Mouse (Mus musculus) MN1 (cell line): ENCODE data around the gene Gpr153.

Experiments used
- DNase-seq: peaks from one replicate; pipeline ENCODE4 v3.0.0-alpha.2; 2016; ENCODE audit warnings: low spot score

Gene Gpr153

DNA sequence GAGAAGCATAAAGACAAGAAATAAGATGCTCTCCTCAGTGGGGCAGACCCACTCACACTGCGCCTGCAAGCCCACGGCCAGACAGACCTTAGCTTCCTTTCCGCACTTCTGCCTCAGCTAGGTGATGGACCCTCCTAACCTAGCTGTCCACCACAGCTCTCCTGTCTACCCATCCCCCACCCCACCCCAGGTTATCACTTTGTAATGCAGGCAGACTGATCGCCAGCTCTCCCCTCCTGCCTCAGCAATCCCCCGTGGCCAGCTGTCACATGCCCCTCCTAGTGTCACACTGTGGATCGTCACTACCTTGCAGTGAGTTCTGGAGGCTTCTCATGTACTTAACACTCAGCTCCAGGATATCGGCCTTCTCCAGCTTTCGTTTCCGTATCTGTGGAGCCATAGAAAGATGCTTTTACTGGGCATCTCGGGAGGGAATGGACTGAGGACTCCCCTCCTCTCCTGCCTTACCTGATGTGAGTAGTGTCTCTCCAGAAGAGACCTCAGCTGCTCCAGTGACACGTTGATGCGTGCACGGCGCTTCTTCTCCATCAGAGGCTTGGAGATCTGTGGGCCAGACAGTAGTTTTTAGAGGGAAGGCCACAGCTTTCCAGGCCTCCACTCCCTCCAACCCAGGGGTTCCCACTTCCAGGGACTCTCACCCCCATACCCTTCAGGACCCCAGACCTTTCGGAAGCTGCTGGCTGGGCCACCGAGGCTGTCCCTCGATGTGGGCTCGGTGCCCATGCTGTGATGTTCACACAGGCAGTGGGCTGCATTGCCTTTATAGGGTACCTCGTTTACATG is 13.5 kb downstream of the Gpr153 start:
- peak; percentile 8 for DNase-seq

DNA sequence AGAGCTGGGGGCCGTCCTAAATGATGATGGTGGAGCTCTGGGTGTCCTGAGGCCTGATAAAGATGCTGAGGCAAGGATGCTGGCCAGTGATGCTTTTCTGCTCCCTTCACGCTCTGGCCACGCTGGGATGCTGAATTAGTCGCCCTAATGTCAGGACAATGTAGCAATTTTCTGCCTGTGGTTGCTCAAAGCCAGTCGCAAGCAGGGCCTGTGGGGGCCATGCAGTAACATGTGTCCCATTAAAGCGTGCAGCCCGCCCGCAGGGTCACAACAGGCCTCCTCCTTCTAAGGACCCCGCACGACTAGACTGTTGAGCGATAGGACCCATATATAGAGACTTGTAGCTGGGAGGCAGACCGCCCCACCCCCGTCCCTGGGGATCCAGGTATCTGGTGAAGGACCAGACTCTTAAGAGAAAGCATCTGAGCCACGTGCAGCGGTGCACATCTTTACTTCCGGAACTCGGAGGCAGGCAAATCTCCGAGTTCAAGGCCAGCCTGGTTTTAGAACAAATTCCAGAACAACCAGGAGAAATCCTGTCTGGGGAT is 14.4 kb downstream of the Gpr153 start:
- DNase-seq, result peak; percentile 29

DNA sequence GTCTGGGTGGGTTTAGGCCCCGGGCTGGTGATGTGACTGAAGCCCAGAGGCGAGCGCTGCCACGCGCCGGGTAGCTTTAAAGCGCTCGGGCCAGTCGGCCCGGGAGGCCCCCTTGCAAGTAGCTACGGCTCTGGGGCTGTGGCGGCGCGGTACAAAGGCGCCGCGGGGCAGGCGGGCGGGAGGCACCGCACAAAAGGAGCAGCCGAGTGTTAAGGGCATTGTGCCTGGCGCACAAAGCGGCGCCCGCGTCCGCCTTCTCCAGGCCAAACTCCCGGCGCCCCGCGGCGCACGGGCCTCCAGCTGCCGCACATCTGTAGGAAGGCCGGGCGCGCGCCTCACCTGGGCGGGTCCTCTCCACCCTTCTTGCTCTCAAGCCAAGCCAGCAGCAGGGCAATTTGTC is 16.4 kb downstream of the Gpr153 start:
- DNase-seq, result peak; percentile 55

DNA sequence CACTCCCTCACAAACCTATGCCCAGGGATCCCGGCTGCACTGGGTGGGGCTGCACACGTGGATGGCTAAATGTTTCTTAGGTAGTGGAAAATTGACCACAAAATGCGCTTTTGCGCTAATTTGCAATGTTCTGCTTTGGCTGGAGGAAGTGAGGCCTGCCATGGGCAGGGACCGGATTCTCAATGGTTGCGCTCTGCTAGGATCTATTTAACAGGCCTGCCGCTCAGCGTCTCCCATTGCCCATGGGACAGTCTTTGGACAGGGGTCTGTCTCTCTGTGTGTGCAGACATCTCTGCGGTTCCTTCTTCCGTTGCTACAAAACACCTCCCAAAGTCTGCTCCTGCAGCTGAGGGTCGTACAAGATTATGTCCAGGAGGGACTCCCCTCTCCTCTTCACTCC is 17.0 kb downstream of the Gpr153 start:
- no peak for DNase-seq

DNA sequence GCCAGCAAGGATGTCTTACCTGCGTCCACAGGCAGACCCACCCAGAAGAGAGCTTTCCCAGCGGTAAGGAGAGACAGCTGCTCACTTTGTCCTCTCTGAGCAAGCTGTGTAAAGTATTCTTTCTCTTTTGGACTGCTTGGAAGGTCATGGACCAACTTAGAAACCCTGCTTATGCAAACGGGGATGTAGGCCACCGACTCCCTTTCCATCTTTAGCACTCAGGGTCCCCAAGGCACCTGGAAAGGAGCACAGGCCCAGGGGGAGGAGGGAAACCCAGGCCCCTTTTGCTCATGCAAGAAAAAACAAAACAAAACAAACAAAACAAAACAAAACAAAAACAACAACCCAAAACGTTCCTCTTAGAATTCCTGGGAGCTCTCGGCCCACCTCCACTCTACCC is 17.5 kb downstream of the Gpr153 start, which contains the start of gene Hes3:
Gene Hes3, minus strand, starts transcription at position 101 of the 400 bp plus-strand sequence.
- no peak for DNase-seq

DNA sequence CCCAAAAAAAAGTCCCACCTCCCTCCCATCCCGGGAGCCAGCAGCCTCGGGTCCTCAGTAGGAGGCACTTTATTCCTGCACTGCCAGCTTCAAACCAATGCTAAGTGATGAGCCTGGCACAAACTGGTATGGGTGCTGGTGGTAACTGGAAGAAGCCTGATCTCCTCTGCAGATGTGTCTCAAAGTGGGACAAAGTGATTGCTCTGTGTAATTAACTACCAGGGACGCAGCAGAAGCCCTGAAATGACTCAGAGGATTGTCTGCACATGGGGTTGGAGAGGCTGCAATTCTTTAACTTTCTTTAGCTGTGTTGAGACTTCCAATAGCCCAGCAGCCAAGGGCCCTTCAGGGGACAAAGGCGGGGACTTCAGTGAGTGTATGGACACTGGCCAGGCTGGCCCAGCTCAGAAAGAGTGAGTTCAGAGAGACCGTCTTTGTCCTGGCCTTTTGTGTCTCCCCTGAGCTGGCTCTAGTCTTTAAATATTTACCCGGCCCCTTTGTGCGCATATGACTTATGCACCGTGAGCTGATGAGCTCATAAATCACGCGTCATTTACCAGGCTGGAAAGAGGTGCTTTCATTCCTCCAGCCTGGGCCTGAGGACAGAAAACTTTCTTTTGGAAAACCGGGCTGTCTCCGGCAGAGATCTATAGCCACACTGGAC is 18.2 kb downstream of the Gpr153 start:
- DNase-seq, result peak; percentile 62

DNA sequence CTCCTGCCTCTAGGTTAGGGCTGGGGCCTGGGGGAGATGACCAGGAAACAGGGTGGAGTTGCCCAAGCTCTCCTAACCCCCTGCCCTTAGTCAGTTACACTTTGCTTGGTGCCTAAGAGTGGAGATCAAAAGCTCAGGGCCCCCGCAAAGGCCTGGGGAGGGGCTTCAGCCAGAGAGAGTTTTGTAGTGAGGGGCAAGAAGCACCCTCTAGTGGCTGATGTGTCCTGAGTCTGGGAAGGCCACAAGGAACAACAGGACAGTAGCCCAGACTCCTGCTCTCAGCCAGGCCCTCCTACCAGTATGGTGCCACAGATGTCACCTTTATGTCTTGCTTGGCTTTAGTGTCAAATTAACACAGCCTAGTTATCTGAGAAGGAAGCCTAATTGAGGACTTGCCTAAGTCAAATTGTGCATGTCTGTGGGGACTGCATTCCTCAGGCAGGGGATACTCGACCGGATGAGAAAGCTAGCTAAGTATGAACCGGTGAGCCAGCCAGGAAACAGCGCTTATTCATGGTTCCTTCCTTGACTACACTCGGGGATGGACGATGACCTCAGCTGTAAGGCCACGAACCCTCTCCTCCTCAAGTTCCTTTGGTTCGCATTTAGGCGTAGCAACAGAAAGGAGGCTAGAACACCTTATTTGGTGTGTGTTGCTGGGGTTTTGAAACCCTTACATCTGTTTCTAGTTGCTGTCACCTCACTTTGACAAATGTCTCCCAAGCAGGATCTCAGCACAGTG is 20.3 kb downstream of the Gpr153 start:
- no peak for DNase-seq

DNA sequence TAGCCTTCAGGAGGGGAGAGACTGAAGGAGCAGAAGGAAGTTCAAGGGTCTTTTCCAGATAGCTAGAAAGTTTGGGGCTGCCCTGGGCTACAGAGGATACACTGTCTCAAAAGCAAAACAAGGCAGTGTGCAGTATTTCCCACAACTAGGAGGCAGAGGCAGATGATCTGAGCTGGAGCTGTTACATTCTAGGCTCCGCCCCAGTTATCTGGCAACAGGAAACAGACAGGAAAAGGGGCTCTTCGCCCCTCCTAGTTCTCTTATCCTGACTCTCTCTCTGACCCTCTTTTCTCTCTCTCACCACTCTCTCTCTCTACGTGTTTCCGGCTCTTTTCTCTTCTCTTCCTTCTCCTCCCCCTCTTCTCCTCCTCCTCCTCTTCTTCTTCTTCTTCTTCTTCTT is 21.9 kb downstream of the Gpr153 start:
- peak; percentile 68 for DNase-seq

DNA sequence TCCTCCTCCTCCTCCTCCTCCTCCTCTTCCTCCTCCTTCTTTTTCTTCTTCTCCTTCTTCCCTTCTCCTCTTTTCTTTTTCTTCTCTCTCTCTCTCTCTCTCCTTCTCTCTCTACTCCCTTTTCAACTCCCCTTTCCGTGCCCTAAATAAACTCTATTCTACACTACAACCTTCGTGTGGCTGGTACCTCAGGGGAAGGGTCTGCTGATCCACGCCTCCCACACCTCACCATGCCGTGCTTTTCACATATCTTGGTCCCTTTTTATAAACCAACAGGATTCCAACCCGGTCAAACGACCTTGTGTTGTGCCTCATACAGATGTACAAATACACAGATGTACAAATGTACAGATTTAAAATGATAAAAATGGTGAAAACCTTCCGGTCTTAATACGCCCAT is 22.3 kb downstream of the Gpr153 start:
- DNase-seq, result no peak

DNA sequence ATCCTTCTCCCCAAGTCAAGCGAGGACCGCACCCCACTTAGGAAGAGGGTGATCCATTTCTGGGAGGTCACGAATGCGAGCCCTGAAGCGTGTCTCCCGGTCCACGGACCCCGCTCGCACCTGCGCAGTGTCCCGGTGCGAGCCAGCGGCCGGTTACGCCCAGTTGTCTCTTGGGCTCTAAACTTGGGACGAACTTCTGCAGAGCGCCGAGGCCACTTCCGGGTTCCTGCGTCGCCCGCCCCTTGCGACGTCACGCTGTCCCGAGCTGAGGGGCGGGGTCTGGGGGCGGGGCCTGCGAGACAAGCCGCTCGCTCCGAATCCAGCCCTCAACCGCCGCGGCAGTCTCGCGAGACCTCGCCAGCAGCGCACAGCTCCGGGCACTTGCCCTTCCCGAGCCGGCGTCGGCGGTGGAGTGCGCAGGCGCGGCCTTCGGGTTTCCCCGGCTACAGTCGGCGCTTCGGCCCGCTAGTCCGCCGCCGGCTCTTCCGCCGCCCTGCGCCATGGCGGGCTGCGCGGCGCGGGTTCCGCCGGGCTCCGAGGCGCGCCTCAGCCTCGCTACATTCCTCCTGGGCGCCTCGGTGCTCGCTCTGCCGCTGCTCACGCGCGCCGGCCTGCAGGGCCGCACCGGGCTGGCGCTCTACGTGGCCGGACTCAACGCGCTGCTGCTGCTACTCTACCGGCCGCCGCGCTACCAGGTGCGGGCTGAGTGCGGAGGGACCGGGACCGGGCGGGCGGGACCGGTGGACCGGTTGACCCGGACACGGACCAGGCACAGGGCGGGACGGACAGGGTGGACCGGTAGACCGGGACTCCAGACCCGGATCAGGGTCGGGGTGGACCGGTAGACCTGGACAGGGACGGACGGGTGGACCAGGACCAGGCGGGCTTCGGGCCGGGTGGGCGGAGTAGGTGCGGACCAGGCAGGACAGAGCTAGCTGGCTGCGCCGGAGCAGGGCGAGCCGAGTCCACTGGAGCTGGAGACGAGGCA is 23.1 kb downstream of the Gpr153 start, which contains the start of gene Icmt:
Gene Icmt, plus strand, starts transcription at position 354 of the 988 bp plus-strand sequence.
- peak; percentile 99 for DNase-seq

DNA sequence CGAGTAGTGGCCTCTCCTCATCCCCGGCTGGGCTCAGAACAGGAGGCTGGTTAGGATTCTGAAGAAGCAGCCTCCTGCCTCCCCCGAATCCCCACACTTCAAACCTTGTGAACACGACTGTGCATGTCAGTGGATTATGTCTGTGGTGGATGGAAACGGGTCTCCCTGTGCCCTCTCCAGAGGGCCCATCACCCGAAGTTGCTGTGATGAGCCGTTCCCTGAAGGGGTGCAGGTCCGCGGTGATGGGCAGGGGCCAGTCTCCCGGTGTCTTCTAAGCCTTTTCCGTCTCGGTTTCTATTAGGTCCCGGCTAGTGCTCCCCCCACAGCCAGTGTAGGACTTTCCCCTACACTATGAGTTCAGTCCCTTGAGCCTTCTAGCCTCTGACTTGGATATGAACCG is 24.8 kb downstream of the Gpr153 start:
- DNase-seq, result no peak

DNA sequence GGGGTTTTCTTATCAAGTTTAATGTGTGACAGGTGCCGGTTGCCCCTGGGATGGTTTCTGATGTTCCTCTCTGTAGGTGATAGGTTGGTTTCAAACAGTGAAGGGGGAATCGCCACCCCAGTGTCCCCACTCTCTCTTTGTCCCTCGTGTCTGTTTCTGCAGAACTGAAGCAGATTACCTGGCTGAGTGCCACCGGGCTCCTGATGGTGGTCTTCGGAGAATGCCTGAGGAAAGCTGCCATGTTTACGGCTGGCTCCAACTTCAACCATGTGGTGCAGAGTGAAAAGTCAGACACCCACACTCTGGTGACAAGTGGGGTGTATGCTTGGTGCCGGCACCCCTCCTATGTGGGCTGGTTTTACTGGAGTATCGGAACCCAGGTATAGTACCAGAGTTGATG is 26.3 kb downstream of the Gpr153 start:
- DNase-seq, result no peak

DNA sequence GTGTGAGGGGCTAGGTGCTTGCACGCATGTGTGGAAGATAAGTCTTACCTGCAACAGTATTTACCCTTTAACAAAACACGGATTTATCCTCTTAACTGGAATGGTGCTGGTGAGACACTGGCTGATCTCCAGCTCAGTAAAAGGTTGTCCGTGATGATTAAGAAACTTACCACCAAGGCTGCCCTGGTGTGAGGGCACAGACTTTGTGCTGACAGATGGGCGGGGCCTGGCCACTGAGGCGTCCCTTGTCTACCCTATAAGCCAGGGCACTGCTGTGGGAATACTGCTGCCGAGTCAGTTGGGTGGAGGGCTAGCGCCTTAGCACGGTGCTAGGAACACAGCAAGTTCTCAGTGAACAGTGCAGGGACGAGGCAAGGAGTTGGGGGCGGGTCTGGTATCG is 28.0 kb downstream of the Gpr153 start:
- peak; percentile 53 for DNase-seq

DNA sequence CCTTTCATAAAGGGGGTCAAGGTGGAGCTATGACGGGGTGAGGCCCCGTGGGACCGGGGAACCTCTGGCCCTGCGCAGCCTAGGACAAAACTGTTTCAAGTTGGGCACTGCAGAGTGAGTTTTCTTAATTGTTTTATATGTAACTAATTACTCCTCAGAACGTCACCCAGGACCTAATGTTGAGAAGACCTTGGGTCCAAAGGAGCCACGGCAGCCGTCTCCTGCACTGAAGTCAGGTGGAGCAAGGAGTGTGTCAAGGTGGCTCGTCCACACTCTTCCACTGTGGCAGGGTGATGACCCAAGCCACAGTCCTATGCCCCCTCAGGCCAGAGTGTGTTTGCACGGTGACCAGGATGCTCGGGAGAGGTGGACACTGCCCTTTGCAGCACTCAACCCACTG is 29.1 kb downstream of the Gpr153 start:
- no peak for DNase-seq

DNA sequence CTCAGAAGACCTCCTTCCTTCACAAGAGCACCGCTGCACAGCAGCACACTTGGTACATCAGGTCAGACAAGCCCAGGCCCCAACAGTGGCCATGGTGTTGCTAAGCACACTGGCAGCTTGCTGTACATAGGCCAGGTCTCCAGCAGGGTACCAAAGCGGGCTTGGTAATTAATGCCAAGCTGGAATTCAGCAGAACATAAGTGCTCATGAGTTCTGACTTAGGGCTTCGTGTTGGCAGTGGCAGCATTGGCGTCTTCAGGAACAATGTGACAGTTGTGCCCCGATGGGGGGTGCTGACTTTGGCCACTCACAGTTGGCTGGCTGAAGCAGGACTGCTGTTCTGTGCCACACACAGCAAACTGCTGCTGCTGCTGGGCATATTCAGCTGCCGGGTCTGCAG is 30.7 kb downstream of the Gpr153 start:
- no peak for DNase-seq

DNA sequence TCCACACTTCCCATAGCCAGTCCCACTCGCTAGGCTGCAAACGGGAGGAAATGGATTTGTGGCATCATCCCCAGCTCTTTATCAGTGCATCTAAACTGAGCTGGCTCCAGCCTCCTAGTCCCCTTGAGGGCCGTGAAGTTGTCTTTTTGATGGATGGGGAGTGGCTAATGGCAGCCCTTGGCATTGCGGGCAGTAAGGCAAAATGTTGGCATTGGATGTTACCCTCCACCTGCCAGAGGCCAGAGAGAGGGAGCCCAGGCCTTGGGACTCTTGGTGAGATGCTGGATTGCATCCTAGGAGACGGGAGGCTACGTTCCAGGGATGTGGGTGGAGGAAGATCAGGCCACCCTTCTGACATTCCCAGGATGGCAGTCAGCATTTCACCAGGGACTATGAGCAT is 32.0 kb downstream of the Gpr153 start:
- peak; percentile 94 for DNase-seq

DNA sequence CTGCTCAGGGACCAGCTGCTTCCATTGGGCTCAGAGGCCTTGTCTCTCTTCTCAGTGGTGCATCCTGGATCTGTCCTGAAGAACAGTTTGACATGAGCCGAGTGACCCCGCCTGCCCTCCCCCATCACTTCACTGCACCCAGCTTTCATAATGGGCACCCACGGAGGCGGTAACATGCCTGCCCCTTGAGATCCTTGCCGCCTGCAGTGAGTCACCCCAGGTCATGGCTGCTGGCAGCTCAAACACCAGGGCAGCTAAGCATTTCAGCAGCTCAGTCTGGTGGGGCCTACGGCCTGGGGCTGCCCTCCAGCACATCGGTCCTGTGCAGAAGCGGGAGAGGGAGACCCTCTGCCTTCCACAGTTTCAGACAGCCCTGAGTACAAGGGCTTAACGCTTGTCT is 33.5 kb downstream of the Gpr153 start:
- no peak for DNase-seq

DNA sequence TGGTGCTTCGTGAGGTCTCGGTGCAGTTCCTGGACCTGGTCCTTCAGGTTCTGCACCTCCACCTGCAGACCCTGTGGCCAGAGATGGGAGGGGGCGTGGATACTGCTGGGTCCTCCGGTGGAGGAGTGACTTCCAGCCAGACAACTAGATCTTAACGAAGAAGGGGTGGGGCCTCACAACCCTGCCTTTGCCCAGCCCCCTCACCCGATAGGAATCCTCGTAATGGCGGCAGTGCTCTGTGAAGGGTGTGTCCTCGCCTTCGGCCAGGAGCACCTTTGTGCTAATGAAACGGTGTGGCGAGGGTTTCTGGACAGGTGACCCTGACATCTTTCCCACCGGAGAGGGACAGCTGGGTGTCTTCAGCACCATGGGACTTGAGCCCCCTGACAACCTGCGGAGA is 38.2 kb downstream of the Gpr153 start:
- no peak for DNase-seq

DNA sequence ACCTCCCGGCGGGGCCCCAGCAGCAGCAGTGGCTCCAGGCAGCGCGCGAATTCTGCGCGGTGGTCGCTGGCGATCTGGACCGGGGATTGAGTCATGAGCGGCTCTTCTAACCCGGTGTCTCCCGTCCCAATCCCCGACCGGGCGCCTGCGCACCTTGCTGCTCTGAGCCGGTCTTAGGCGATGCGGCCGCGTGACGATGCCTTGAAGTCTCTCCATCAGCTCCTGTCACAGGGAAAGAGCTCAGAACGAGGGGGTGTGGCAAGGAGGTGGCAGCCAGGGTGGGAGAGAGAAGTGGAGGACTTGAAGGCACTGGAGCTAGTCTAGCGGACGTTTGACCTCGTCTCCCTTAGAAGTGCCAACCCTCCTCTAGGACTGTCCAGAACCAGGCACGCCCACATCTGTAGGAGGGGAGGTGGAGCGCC is 39.2 kb downstream of the Gpr153 start:
- DNase-seq, result no peak

DNA sequence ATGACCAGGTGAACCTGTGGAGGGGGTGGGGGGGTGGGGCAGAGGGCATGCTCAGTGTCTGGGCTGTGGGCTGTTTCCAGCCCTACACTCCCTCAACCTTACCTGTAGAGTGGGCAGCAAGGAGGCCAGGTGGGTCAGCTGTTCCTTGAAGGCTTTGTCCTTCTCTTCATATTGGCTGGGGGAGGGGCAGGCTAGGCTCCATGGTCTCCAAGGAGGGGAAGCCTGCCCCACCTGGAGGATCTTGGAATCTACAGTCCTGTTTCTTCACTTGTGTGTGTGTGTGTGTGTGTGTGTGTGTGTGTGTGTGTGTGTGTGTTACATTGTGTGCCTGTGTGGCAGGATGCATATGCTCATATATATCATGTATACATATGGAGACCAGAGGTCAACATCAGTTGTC is 39.9 kb downstream of the Gpr153 start:
- peak; percentile 70 for DNase-seq

DNA sequence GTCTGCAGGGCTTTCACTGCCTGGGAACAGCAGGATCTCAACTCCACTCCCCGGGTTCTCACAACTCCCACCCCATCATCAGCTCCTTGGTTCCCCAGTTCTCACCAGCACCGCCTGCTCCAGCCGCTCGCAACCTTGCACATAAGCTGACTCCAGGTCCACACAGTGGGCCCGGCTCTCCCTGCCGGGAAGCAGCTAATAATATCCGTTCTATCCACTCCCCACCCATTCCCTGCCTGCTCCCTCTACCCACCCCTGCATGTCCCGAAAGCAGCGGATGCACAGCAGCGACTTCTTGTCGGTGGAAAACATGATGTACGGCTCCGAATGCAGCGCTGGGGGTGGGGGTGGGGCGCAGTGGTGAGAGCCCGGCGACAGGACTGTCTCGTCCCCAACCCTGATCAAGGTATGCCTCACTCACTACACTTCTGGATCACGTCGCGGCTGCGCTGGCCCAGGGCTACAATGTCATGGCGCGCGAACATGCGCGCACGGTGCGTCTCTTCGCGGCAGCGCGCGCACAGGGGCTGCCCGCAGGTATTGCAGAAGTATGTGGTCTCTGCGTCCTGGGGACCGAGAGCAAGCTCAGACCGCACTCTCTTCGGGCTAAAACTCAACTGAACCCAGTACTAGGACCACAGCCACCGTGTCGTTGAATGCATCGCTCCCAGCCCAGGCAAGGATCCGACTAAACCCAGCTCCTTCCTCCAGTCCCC is 41.6 kb downstream of the Gpr153 start:
- no peak for DNase-seq
